Mouse (Mus musculus) C2C12 (cell line): Measurements from ENCODE around the gene Mylip.

Source experiments
- CTCF ChIP-seq: IDR thresholded peaks from one replicate; pipeline ENCODE4 v1.5.1; 2011; ENCODE audit not compliant: control insufficient read depth, insufficient read depth, insufficient read length
- FOSL1 ChIP-seq: IDR thresholded peaks from one replicate; pipeline ENCODE4 v1.8.0; 2011; ENCODE audit warnings: mild to moderate bottlenecking, low read length; ENCODE audit not compliant: poor library complexity, insufficient read depth, severe bottlenecking
- USF1 ChIP-seq: IDR thresholded peaks from one replicate; pipeline ENCODE4 v1.6.1; 2011; ENCODE audit warnings: low read depth, mild to moderate bottlenecking, control low read depth, moderate library complexity

- TF ChIP-seq CTCF (no peak), FOSL1 (no peak), USF1 (no peak)
Observed at GRCm38 (mm10) chr13:45388889-45389288, 653 bp upstream of the Mylip start.
